Mouse (Mus musculus) monocyte, adult 5-6 weeks (primary cell): ENCODE measurements around the gene Fgfr2. TPM values are rescaled to one million over a fixed set of nuclear protein-coding genes. Genes with fewer than 3 reads are reported as not detected.

Experiments used
- ATAC-seq: fragments of 153-309, 156-312 bp; replicated peaks from 2 replicates; pipeline ENCODE4 v1.8.0; 2017; ENCODE audit warnings: mild to moderate bottlenecking; ENCODE audit not compliant: low TSS enrichment, insufficient number of reproducible peaks, severe bottlenecking, poor library complexity, low FRiP score
- total RNA-seq: library from RNA; stranded (forward); fragments of 200-1000, 200-491, 200-594 nt; gene quantifications from 3 replicates; pipeline ENCODE4 v1.2.3, GENCODE M21; 2017

The Fgfr2 gene
- total RNA-seq, 1 experiment from 2014 or later = not detected

DNA sequence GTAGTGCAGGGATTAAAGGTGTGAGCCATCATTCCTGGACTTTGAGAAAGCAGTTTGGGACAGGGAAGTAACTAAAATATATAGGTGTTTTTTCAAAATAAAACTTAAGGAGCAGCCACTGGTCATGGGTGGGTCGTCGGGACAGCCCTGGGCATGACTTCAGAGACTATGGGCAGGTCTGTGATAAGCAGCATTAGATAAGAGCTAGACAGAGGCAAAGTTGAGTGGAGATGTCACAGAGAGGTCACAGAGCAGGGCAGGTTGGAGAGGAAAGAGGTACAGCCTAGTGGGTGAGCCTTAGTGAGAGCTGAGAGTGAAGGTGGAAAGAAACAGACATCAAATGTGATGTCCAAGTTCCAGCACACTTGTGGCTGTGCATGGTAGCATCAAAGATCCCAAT, 2086.1 kb downstream of the Fgfr2 start:
- no peak for ATAC-seq

DNA sequence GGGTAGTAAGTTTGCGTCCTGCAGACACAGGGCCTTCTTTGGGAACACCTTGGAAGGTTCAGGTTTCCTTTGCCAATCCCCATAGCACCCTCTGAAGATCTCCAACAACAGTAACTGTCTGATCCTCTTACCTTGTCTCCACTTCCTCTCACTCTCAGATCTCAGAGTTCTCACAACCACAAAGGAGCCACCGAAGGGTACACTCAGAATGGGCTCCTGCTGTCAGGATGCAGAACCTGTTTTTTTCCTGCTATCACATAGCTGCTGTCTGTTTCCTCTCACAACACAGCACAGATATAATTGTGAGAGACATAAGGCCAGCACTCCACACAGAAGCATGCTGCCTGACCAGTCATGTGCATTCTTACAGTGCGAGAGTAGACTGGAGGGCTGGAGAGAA, 2086.8 kb downstream of the Fgfr2 start:
- no peak for ATAC-seq

DNA sequence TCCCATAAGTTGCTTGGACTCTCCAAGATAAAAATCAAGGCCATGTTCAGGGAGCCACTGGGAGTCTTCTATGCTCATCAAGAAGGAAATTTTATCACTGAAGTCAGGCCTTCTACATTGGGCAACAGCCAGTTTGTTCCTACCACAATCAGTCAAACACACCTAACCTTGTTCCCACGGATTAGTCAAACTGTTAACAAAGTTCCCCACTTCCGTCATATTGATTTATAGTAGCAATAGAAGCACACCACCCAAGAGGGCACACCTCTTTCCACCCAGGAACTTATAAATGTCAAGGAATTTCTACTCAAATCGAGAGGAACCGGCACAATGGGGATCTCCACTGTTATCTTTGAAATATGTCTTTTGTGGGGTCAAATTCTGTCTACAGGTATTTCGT, 2091.4 kb downstream of the Fgfr2 start, which contains the start of gene Dmbt1:
Gene Dmbt1, plus strand, starts transcription at position 299 of the 400 bp plus-strand sequence.
- ATAC-seq = no peak

DNA sequence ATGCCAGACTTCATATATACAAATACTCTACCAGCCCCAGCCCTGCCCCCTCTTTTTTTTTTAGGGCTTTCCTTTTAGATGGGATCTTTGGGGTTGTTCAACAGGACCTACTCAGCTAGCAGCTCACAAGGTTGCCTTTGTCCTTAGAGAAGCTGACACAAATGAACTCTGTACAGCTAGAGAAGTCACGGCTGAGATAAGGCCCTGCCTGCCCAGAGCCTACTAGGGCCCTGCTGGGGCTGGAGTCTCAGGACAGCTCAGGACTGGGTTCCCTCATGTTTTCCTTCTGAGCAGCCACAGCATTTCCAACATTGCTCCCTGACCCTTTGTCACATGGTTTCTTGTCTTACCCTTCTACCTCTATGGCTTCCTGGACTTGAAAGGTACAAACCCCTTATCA, 2095.6 kb downstream of the Fgfr2 start:
- no peak for ATAC-seq

DNA sequence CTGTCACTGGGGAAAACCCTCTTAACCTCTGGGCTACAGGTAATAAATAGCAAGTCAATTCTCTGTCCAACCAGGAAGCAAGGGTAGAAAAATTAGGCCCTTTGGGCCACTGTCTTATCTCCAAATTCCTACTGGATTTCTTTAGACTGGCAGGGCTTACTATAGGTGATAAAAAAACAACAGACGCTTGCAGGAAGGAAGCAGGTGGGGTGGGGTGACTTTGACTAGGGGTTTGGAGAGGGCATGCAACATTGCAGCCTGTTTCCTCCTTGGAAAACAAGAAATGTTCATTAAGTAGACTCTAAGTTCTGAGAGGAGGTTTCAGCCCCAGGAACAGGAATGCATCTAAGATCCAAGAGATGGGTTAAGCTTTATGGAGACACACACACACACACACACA, 2098.3 kb downstream of the Fgfr2 start:
- no peak for ATAC-seq

DNA sequence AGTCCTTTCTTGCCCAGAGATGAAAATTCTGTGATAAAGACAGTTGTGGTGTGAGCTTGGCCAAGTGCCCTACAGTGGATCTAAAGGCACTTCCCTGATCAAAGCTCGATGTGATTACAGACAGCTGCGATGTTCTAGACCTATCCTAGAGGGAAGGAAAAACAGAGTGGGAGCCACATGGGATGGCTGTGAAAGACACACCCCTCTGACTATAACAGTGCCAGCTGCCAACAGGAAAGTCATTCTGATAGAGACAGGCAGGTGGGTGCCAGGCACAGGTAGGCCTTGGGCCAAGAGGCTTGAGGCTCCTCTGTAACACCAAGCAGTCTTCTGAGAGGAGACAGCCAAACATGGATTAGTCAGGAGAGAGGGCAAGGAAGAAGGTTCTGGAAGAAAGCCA, 2104.0 kb downstream of the Fgfr2 start:
- ATAC-seq = no peak

DNA sequence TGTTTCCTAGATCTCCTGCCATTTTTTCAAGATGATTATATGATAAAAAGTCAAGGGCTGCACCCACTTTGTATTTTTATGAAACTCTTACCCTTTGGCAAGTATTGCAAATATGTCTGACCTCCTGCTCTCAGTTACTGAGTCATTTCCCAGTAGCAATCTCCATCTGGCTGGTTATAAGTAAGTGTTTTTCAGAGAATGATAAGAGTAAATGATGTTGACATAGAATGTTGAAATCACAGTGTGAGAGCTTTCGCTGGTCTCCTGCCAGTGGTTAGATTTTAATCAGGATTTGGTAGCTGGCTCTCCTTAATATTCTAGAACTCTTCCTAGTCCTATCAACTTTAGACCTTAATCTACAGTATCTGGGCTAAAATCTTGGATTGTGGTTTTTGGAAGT, 2111.2 kb downstream of the Fgfr2 start:
- no peak for ATAC-seq

DNA sequence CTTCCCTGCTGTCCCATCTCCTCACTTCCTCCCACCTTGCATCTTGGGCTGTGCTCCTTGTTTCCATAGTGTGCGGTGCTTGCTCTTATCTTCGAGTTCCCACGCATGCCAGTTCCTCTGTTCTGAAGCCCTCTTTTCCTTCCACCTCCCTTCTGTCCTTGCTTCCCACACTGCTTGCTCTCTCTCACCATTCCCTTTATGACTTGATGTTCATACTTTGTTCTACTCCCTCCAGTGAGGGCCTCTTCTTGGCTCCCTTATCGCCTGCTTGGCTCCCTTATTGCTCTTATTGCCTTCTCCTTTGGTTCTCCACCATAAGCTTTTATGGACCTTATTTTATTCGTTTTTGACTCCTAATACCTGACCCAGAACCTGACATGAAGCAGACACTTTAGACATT, 2114.0 kb downstream of the Fgfr2 start:
- no peak for ATAC-seq

DNA sequence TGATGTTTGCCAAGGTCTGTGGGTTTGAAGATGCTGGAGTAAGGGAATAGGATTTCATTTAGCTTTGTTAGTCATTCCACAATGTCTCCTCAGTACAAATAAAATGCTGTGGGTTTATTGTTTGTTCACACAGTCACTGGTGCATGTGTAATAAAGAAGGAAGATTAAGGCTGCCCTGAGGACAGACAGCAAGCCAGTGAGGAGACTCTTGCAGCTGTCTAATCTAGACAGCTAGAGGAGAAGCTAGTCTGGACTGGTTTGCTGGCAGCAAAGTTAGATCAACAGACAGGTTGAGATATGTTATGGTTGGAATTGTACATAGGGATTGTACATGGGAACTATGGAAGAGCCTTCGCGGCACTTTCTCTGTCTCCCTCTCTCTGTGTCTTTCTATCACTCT, 2115.9 kb downstream of the Fgfr2 start:
- ATAC-seq = no peak

DNA sequence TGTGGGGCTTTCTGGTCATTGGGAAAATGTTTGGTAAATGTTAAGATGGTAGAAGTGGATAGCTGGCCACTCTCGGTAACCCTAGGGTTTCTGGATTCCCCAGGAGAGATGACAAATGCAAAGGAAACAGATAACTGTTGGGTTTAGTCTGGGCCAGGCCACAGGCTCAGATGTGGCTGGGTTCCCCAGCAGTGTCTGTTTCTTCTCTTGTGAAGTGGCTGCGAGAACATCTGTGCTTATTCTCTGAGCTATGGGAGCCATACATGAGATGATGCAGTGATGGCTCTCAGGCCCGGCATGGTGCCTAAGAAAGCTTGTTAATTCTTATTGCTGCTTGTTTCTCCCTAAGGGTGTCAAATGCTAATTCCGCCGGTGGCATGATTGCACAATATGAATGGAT, 2119.1 kb downstream of the Fgfr2 start:
- no peak for ATAC-seq

DNA sequence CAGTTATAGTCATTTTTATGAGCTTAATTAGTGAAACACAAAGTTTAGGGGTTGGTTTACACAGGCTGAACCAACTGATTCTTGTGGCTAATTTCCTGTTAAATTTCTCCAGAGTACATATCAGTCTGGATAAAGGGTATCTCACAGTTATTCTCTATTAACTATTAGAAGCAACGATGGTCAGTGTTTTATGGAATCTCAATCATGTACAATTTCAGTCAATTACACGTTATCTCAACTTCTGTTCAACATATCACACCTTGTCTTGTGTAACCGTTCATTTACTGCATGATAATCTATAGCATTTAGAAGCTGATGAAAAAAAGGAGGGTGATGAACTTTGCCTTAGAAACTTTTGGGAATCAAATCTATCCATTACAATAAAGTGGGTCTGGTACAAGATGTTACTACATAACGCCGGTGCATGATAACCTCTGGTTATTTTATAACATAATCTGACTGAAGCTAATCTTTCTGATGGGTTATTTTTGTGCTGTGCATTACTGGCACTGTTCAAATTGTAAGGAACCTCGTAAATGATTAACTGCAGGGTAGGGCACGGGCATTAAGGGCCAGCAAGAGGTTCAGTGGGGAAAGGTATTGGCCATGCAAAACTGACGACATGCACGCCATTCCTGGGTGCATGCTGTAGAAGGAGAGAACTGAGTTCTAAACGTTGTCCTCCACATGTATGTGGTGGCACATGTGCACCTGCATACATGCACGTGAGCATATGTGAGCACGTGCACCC, 2121.0 kb downstream of the Fgfr2 start:
- ATAC-seq = no peak

DNA sequence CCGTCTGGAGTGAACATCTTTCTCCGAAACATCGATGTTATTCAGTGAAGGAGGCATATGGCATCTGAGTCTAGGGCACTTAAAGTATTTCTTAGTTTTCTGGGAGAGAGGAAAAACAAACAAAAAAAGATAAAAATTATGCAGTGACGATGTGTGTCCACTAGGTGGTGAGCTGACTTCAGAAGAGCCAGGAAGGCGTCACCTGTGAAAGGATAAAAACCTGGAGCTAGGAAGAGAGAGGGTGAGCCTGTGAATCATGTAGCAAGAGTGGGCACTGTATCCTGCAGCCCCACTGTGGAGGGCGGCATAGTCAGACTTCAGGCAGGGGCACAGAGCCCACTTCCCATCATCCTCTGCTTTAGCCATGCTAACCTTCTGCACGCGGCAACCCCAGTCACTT, 2129.2 kb downstream of the Fgfr2 start:
- ATAC-seq = no peak

DNA sequence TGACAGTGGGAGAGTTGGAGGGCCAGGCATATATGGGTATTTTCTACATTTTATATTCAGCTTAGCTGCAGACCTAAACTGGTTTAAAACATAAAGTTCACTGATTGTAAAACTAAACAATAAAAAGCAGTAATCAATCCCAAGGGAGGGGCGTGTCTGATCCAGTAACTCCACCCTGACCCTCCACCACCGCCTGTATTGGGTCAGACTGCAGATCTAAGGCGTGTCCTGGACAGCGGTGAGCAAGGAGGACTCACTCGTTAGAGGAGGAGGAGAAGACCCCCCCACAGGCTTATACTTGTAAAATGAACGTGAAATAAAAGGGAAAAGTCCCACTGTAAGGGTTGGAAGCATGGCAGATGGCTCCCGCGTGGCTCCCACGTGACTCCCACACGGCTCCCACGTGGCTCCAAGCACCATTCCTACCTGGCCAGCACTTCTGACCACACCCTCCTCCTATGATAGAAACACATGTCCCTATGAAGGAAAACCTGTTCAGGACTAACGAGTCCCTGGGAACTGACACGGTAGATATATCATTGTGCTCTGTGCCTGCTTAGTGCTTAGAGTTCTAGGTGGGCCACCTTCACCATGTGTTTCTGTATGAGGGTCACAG, 2131.9 kb downstream of the Fgfr2 start:
- ATAC-seq = no peak

DNA sequence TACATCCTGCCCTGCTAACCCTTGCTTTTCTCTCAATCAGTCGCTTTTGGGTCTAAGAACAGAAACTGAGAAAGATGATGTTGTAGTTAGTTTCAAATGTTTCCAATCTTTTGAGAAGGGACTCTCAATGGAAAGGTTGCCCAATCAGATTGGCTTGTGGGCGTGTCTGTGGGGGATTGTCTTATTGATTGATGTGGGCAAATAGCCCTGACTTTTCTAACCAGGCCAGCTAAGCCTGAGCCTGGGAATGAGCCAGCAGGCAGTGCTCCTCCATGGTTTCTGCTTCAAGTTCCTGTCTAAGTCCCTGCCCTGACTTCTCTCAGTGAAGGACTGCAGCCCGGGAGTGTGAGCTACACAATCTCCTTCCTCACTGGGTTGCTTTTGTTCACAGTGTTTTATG, 2133.8 kb downstream of the Fgfr2 start:
- ATAC-seq = no peak

DNA sequence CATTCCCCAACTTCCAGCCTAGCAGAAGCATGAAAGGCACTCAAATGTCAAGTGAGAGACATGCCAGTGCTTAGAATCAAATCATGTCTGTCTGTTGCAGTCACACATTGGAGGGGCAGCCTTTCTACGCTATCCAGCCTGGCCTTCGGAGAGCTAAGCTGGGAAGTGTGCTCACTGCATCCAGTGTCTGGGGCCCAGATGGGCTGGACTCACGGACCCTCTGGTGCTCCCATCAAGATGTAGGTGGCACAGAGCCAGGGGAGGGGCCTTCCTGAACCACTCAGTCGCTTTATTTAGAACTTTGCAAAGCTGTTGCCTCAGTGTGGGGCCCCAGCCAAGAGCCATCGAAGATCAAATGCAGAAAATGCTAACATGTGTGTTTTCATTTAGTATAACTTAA, 2135.0 kb downstream of the Fgfr2 start:
- no peak for ATAC-seq

DNA sequence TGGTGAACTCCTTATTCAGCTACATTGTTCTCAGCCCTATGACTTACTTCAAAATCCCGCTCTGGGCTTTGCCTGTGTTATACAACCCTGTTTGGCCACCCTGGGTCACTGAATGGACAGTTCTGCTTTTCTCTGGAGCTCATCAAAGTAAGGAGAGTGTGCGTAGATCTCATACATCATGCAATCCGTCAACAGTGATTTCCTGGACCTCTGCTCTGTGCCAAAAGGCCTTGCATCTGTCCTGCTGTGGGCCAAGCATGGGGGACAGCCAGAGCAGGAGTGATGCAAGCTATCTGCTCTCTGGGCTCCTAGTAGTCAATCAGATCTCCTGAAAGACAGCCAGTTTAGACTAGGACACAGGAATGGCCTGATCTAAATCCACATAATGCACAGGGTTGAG, 2137.4 kb downstream of the Fgfr2 start:
- ATAC-seq = no peak

DNA sequence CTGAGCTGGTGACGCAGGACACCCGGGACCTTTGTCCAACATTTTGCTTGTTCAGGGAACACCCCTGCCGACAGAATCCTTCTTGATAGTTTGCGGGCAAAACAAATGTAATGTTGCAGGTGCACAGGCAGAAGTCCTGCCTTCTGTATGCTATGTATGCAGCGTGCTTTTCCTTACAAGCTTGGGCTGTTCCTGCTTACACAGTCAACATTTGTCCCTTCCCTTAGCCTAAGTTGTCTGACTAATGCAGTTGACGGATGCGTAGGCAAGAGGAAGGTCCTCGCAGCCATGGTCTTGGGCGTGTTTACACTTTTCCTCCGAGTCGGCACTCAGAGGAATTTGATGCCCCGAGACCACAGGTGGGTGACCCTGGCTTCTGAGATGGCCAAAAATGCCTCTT, 2138.0 kb downstream of the Fgfr2 start:
- ATAC-seq = no peak

DNA sequence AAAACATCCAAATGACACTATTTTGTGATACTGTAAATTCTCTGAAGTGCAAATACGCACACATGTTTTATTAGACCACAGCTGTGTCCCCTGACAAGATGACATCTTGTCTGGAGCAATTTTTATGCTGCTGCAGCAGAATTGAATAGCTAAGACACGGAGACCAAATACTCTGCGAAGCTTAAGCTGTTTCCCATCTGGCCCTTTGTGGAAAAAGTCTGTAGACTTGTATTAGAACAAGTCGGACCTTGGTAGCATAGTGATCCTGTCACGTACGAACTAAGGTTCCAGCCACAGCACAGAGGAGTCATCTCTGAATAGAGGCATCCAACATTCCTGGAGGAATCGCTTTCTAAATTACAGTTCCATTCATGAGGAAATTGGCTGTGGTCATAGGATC, 2138.9 kb downstream of the Fgfr2 start:
- ATAC-seq = no peak

DNA sequence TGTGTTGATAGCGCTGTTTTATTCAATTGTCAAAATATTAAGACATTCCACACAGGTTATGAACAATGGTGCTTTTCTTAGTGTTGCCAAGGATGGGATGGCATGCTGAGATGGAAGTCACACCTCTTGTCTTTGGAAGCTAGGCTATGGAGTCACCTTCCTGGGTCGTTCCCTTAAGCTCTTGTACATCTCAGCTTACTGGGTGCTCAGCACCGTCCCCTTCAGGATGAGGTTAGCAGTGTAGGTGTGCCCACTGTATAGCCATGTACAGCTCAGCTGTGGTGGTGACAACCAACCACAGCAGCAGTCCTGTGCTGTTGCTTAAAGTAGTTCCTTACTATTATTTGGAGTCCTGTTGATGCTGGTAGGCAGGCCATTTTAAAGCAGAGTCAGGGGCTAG, 2140.3 kb downstream of the Fgfr2 start:
- ATAC-seq = no peak

DNA sequence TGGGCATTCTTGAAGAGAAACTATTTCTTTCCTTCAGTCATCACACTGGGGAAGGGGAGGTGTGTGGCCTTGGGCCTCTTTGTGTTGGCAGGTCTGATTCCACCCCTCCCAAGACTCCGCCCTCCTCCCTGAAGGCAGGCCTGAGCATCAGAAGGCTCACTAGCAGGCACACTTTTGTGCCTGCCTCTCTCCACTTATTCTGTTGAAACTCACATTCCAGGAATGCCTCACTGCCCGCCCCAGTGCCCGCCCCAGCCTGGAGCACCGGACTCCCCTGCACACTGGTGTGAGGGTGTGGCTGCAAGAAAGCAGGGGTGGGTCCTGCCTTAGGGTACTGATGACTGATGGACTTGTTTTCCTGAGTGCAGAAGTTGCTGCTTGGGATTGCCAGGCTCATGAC, 2140.8 kb downstream of the Fgfr2 start:
- no peak for ATAC-seq

DNA sequence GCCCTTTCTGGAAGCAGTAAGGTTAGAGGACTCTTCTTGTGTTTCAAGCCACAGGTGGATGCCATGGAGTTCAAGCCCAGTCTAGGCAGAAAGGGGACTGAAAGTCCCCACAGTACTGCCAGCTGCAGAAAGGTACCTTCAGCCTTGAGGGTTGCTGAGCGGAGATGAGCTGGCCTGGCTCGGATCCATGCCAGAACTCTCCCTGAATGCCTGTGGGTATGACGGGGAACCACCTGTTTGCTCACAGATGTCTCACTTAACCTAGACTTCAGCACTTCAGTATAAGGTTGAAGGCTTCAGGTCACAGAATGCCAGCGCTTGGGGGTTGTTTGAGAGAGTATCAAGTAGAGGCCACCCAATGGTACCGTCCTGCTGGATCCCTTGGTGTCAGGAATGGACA, 2143.0 kb downstream of the Fgfr2 start:
- ATAC-seq = no peak
